Mouse (Mus musculus) CD4-positive helper T cell, adult 2 months (primary cell): ENCODE measurements around the gene Tln2.

Source experiments
- DNase-seq: peaks from one replicate; pipeline ENCODE4 v3.0.0-alpha.2; 2012; ENCODE audit warnings: low read depth, missing footprints, low spot score

The Tln2 gene

DNA sequence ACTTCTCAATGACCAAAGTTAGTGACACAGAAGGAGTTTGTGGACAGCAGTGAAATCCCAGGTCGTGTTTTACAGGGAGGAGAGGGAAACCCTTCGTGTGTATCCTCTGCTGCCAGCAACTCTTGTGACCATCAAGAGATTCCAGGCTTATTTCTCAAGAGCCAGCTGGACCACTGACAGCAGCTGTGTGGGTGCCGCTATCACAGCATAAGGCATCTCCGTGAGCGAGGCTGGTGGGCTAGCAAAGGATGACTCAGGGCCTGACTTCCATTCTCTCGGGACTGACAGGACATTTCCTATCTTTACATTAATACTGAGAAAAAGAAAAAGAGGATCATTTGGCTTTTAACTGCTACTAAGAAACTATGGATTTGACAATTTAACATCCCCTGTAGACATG lies 283.1 kb downstream of the Tln2 start:
- DNase-seq, result no peak

DNA sequence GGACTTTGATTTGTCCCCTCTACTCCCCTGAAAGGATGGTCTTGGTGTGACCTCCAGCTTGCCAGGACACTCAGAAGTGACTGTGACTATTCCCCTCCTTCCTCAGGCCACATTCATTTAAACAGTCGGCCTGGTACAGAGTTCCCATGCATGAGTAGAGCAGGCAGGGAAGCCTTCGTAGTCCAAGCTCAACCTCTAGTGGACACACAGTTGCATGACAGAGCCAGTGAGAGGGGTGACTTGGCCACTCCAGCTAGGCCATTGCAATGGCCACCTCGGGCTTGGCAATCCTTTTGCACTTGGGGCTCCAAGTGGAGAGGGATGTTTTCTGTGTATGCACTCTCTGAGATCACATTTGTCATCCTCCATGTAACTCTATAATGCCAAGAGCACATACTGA lies 285.2 kb downstream of the Tln2 start:
- DNase-seq, result no peak

DNA sequence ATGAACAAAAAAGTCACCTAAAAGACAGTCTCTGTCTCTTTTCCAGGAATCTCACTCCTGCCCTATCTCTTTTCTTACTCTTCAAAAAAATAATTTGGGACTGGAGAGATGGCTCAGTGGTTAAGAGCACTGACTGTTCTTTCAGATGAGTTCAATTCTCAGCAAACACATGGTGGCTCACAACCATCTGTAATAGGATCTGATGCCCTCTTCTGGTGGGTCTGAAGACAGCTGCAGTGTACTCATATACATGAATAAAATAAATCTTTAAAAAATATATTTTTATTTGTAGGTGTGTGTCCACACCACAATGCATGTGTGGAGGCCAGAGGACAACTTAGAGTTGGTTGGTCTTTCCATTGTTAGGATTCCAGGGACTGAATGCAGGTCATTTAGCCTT lies 286.1 kb downstream of the Tln2 start:
- no peak for DNase-seq

DNA sequence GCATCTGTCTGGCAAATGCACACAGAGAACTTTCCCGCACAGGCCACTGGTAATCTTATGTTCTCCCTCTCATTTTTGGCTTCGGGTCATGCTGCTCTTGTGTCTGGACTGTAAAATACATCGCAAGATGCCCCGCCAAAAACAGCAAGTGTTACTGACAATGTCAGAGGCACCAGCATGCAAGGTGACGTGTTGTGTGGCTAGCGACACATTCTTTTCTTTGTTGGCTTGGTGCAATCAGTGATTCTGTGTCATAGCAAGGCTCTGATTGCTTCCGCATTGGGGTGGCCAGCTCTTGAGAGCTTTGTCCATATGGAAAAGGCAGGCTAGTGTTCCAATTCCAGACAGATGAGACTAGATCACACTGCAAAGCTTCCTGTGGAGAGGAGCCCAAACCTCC lies 288.8 kb downstream of the Tln2 start:
- DNase-seq, result no peak

DNA sequence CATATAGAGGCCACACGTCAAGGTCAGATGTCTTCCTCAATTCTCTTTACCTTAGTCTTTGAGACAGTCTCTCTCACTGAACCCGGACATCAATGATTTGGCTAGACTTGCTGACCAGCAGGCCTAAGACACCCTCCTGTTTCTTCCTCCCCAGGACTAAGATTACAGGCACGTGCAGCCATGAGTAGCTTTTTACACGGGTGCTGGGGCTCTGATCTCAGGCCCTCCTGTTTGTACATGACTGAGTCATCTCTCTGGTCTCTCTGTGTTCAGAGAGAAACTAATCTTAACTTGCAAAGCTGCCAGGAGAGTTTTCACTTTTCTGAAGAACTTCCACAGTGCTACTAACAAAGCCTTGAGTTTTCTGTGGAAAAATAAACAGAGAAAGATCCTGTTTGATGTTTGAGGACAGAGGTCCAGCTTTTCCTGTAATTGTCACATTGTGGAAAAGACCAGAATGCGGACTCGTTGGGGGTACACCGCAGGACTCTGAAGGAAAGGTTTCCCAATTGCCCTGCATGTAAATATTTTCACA lies 289.4 kb downstream of the Tln2 start:
- DNase-seq, result no peak

DNA sequence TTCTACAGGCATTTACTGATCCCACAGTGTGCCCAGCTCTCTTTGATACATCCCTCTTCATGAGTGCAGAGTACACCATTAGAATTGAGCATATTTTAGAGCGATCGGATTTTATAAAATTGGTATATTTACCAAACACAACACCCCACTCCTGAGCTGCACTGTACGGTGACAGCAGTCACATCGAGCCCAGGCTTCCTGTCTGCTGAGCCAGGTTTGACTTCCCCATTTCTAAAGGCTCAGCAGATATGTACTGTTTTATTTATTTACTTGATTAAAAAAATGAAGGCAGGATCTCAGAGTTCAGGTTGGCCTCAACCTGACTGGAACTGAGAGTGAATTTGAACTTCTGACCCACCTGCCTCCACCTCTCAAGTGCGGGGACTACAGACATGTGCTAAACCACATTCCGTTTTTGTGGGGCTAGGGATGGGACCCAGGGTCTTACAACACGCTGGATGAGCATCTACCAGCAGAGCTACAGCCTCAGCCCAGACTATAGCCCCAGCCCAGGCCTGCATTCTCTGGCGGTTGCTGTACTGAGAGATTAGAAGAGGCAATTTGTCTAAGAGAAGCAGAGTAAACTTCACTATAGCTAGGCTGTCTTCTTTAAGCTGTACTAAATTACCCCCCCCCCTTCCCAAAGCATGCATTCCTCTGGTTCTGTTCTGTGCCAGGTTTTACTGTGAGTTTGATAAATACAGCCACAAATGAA lies 292.1 kb downstream of the Tln2 start:
- DNase-seq, result no peak

DNA sequence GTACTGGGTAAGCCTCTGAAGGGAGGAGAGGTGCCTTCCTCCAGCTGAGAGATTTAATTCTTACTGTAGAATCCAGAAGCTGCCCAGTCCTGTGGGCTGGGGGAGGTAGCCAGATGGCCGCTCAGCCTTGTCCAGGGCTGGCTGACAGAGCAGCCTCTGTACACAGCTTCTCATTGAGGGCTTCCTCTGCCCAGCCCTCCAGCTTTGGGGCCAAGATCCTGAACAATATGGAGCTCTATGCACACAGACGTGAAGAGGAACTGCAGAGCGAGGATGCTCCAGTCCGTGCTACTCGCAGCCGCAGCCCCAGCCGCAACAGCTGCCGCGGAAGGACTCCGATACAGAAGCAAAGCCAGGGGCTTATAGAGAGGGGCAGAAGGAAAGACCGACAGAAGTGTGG lies 294.0 kb downstream of the Tln2 start:
- no peak for DNase-seq

DNA sequence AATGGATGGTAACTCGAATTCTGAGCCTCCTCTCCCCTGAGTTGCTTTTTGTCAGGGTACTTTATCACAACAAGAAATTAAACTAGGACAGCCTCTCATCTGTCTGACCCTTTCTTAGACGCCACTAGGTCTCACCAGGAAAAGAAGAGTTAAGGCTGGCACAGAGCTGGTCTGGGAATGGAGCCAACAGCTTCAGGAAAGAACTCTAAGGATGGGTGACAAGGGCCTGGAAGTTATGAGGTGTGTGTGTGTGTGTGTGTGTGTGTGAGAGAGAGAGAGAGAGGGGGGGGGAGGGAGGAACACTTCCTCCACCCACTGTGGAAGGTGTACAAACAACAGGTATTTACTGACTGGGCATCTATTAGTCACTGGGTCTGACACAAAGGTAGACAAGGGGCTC lies 294.6 kb downstream of the Tln2 start:
- DNase-seq, result no peak

DNA sequence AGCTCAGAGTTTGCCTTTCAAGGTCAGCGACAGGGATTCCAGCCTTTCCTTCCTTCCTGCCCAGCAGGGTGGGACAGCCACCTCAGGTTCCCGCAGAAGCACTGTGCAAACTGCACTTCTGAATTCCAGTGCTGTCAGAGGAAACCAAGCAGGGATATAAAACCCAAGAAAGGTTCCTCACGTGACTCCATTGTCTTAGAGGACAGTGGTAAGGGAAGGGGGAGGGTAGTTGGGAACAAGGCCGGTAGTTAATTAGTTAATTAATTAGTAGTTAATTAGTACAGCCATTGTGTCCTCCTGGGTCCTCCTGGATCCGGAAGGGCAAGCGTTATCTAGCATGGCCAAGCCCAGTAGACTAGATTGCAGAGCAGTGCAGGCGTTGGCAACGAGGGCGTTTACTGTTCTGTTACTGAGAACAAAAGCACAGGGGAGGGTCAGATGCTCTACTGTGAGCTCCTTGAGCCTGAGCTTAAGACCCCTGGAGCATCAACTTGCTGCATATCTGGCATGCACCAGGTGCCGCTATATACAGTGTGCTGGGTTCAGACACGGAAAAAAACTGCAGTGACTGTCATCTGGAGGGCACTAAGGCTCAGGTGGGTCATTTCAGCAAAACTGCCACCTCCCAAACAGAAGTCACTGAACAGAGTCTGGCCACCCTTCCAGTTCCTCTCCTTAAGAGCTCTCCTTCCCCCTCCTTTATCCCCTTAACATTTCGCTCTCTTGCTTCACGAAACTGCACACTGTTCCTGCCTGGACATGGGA lies 298.5 kb downstream of the Tln2 start:
- DNase-seq, result no peak

DNA sequence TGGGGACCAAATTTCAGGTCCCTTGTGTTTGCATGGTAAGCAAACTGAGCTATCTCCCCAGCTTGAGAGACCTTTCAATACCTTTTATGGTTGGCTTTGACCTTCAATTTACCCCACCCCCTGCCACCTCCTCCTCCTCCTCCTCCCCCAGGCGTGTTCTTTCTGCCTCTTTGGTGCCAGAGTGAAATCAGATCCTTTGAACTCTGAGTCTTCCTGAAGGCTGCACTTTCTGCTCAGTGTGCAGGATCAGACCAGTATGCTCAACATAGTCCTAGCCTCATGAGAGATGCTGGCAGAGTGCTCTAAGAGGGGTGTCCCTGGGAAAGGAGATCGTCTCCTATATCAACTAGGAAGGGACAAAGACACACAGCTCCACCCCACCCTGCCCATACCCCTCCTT lies 309.4 kb downstream of the Tln2 start:
- DNase-seq, result no peak

DNA sequence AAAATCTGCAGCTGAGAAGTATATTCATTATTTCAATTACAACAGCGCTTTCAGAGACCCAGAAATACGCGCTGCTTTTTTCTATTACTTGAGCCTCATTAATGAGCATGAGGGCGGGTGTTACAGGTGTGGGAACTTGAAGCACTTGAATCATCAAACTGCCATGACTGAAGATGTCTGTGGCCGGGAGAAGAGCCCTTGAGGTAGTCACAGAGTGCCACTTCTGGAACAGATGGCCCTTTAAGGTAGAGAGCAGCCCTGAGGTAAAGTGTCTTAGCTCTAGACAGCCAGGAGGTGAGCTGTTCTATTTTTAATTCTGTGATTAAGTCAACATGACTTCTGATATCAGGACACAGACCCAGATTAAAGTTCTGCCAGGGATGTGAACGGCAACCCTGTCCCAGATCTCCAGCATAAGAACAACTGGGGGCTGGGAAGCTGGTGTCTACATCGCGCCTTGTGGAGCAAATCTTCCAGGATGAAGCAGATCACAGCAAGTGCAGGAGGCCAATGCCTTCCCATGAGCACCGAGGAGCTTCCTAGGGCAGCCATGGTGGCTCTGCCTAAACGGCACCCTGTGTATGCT lies 312.0 kb downstream of the Tln2 start:
- no peak for DNase-seq

DNA sequence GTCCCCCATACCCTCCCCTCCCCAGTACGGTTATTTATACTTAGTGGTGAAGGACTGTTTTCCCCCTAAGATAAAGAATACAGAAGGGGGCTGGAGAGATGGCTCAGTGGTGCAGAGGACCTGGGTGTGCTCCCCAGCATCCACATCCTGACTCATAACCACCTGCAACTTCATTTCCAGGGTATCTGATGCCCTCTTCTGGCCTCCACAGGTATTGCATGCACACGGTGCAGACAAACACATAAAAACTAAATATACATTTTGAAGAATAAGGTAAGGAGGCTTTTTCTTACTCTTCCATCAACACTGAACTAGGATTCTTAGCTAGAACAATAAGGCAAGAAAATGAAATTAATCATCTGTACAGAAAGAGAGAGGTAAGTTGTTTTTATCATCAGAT lies 314.2 kb downstream of the Tln2 start:
- no peak for DNase-seq

DNA sequence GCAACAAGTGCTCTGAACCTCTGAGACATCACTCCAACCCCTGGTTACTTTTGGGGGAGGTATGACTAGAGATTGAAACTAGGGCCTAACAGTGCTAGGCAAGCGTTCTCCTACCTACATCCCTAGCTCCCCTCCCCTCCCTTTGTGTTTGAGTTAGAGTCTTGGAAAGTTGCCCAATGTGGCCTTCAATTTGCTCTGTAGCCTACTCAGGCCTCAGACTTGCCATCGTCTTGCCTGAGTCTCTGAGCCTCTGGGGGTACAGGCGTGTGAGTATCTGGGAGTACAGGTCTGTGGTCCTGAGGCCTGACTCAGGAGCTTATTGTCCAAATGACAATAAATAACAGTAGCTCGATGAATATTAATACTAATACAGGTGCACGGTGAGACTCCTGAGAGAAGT lies 317.8 kb downstream of the Tln2 start:
- DNase-seq, result no peak

DNA sequence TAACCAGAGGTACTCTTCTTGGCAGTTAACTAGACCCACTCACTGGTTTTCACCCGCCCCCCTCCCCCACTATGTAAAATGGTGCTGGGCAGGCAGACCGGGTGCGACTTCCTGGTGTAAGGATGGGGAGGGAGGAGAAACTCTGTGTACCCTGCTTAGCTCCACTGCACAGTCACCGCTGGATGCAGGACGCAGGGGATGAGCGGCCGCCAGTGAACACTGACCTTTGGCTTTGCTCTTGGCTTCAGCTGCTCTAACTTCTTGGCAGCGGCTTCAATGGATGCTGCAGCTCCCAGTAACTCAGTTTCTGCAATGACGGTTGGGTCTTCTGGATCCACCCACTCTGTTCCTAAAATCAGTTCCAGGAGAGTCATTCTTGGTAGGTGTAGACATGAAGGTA lies 319.0 kb downstream of the Tln2 start:
- no peak for DNase-seq

DNA sequence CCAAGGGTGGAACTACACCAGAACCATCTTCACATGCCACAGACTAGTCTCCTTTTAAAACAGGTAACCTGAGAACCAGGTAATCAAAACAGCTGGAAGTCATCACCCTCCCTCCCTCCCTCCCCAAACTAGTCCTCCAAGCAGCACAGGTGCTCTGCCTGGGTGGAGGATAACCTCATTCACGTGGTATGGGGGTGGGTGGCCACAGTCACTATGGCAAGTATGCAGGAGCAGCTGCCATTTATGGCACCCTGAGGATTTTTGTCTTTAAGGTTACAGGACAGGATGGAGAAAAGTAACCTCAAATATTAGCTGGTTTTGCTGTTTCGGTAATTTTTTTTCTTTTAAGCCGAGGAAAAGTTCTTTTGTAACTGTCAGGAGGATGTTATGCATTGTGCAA lies 322.5 kb downstream of the Tln2 start:
- DNase-seq, result no peak

DNA sequence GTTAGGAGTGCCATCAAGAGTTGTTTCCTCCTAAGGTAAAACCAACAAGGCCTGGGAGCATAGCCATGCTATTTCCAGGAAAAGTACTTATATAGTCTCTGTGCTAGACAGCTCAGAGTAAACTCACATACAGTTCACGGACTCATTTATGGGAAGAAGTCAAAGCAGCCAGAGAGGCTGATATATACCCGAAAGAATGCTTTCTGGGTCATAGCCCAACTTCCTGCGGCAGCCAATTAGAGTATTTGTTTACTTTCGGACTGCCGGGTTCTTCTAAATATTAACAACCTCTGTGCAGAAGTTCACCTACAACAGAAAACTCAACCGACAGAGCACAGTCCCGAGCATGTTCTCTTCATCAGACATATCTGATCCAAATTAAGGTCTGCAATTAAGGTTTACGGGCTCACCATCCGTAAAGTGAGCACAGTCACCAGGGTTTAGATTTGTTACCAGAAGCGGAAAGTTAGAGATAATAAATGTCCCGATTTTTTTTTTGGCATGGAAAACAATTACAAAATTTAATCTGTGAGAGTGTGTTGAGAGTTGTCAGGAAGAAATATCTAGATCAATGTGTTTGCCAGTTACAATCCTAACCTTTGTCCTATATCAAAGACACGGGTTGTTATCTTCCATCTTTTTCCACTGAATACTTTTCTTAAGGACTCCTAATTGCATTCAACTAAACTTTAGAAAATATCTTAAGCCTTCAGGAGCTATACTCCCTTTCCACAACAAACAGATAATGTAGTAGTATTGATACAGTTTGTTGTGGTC lies 323.9 kb downstream of the Tln2 start:
- DNase-seq, result no peak

DNA sequence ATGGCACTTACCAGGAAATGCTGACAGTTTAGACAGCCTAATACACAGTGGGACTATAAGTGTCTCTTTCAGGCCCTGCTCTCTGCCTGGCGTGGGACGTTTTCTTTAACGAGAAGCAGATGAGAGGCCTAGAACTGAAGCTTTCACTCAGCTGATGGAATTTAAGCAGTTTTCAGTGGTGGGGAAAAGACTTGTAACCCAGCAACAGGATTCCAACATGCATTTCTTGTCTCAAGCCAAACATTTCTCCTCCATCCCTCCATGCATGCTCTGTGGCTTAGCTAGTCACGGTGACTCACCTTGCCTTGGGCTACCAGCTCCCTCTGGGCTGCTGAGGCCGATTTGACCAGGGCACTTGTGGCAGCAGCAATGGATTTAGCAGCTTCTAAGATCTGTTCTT lies 330.5 kb downstream of the Tln2 start:
- DNase-seq, result no peak

DNA sequence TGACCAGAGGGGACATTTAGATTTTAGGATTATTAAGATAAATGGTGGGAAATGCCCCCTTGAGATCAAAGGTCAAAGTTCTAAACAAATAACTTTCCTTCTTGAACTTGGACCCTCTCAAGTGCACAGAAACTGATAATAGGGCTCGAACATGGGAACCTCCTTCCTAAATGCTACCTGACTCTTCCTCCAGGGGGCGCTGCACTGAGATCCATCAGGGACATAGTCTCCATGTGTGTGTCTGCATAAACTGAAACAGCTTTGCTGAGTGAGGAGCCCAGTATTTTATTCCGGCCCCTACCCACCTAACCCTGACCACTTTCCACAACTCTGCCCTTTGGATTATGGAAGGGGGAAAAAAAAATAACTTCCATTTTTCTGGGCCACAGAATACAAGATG lies 339.1 kb downstream of the Tln2 start:
- DNase-seq, result no peak

DNA sequence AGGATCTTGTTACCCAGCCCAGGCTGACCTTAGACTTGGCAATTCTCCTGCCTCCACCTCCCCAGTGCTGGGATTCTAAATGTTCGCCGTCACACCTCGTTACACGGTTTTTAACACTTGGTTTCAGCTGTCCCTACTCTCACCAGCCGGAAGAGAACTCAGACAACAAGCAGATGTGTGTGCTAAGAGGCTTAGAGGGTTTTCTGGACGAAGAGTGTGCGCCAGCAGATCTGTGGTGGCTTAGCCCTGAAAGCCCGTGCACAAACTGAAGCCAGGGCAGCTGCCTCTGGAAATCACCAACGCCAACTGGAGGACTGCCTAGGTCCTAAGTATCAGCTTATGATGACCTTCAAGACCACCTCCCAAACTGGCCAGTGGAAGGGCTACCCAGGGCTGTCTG lies 341.5 kb downstream of the Tln2 start:
- no peak for DNase-seq

DNA sequence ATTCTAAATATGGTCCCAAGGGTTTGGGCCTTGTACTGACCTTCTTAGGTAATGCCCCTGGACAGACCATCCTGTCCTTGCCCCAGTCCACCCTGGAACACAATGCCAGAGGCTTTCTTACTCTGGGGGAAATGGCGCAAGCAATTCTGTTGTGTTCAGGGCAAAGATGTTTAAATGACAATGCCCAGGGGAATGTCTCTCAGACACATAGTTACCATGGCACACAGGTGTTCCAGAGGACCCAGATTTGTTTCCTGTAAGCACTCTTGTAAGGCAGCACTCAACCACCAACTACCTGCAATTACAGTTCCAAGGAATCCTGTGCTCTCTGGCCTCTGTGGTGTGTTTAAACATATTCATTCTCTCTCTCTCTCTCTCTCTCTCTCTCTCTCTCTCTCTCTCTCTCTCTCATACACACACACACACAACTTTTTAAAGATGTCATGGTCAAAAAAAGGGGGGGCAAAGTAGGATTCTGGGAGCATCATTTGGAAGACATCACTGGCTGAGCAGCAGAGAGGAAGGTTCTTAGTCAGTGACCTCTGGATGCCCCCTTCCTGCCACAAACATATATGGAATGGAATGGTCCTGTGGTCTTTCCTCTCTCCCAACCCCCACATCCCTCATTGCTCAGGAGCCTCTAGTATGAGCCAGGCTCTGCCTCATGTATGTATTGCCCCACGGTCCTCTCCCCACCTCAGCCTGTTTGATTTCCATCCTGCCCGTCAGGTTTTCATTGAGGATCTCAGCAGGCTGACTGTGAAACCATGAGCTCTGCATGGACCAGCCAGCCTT lies 345.1 kb downstream of the Tln2 start:
- DNase-seq, result no peak

DNA sequence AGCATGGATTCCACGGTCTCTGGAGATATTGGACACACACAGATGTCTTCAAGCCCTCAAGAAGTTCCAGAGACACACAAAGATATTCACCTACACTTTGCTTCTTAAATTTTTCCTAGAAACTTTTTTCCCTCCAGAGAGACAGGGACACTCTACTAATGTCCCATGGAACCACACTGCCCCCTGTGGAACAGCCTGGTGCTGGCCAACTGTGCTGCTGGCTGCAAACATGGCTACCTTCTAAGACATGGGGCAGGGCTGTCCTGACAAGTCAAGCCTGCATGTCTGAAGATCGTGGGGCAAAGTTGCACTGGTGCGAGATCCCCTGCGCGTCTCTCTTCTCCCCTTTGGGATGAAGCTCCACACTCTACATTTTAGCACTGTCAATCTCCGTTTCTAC lies 346.2 kb downstream of the Tln2 start:
- DNase-seq, result no peak
